In genomic region chr5:64582031-64582430, GRCm38 (mm10) we compare ENCODE assay signal across 18 mouse cellular contexts.
A peak's percentile ranks its signal among the peaks of the same experiment; 100 is the strongest.
DNase-seq lines count a peak whose midpoint lies in the region; ATAC-seq and TF ChIP-seq lines count a peak whose summit lies in the region.
"Had no signal": no experiment of that assay in that cellular context is flagged by ENCODE, and none has a peak within 500 bp of the region (broad histone marks: within the 10 kb centered on the region; RNA-seq: fewer than 3 reads in every experiment).

No protein-coding gene starts in this region.

- H3K79me2 ChIP-seq in heart, adult 2 months (replicated peaks; ENCODE audit: control insufficient read depth, insufficient read depth, low read length) = no peaks in the 10 kb centered on the region
- H3K79me2 ChIP-seq in MEL (ENCODE audit: control insufficient read depth, insufficient read depth, low read length, poor library complexity) = no peaks in the 10 kb centered on the region

- H3K4me3 ChIP-seq in heart, adult 2 months = no peak overlapping the region
- H3K4me3 ChIP-seq in heart, embryonic 13.5 days = no peak overlapping the region
- no peak overlapping the region for H3K4me3 ChIP-seq in kidney, embryonic 15.5 days (replicated peaks)
- no peak overlapping the region for H3K4me3 ChIP-seq in MEL (ENCODE audit: control insufficient read depth in 1 of 2, insufficient read depth in 1 of 2, low read depth in 2 of 2, low read length in 2 of 2)
- H3K4me3 ChIP-seq: embryonic facial prominence, embryonic 10.5 days; embryonic facial prominence, embryonic 12.5 days; forebrain, embryonic 12.5 days had no signal

- TF ChIP-seq CTCF in heart, adult 2 months (IDR thresholded peaks at IDR 0.05) = no peak
- no peak for TF ChIP-seq CTCF in MEL (IDR thresholded peaks at IDR 0.05 in 2 of 3, conservative IDR thresholded peaks at IDR 0.05 in 1 of 3; ENCODE audit: control insufficient read depth in 1 of 3, insufficient read depth in 1 of 3, low read depth in 2 of 3, low read length in 3 of 3, poor library complexity in 1 of 3, severe bottlenecking in 1 of 3)

- WGBS in heart, adult 2 months = 71% methylated on average over 9 of the region's 9 CpGs
- WGBS in heart, embryonic 13.5 days = 62% methylated on average over 9 of the region's 9 CpGs
- WGBS in kidney, embryonic 15.5 days = 72% methylated on average over 9 of the region's 9 CpGs

- no peak overlapping the region for H3K9ac ChIP-seq in heart, adult 2 months (ENCODE audit: low read depth, low read length)
- H3K9ac ChIP-seq in heart, embryonic 13.5 days = no peak overlapping the region
- no peak overlapping the region for H3K9ac ChIP-seq in kidney, embryonic 15.5 days
- H3K9ac ChIP-seq in MEL (ENCODE audit: control insufficient read depth, low read depth, low read length, poor library complexity, severe bottlenecking) = no peak overlapping the region
- H3K9ac ChIP-seq: embryonic facial prominence, embryonic 12.5 days; forebrain, embryonic 12.5 days had no signal

- intact Hi-C loops in heart, adult 2 months (cut with DNase I) = loop anchor here (5.0 kb wide), 2 partner anchors 50 to 195 kb away; no protein-coding TSS in a partner anchor

- TF ChIP-seq RAD21 in MEL (IDR thresholded peaks at IDR 0.05; ENCODE audit: low read depth, low read length) = no peak

- no peaks in the 10 kb centered on the region for H3K27me3 ChIP-seq in heart, adult 2 months (ENCODE audit: control insufficient read depth, insufficient read depth, low read length)
- no peaks in the 10 kb centered on the region for H3K27me3 ChIP-seq in heart, embryonic 13.5 days (replicated peaks)
- H3K27me3 ChIP-seq in kidney, embryonic 15.5 days = no peaks in the 10 kb centered on the region
- no peaks in the 10 kb centered on the region for H3K27me3 ChIP-seq in MEL (ENCODE audit: control insufficient read depth in 1 of 2, insufficient read depth in 2 of 2, low read length in 2 of 2)
- H3K27me3 ChIP-seq: embryonic facial prominence, embryonic 12.5 days; forebrain, embryonic 12.5 days; Patski had no signal

- TF ChIP-seq EP300 in heart, adult 2 months (IDR thresholded peaks at IDR 0.05; ENCODE audit: insufficient read depth, low read depth, low read length) = no peak
- no peak for TF ChIP-seq EP300 in MEL (IDR thresholded peaks at IDR 0.05; ENCODE audit: low read depth in 1 of 2, low read length in 2 of 2)

- DNase-seq in heart, adult 11 months = peak; percentile 80
- no peak for DNase-seq in heart, adult 2 months
- DNase-seq in heart, postnatal 4 days = no peak
- DNase-seq in kidney, postnatal 10 days = no peak
- no peak for DNase-seq in MEL (ENCODE audit: low read depth, low spot score)
- DNase-seq in gastrocnemius, postnatal 25 days = no peak
- DNase-seq: adrenal gland, adult 8-10 months; cerebellum, adult 11-12 months; cerebellum, adult 9-10 months had no signal

- peaks cover 13% of the 10 kb centered on the region for H3K4me1 ChIP-seq in heart, adult 2 months (ENCODE audit: control insufficient read depth, insufficient read depth, low read length)
- peaks cover 56% of the 10 kb centered on the region for H3K4me1 ChIP-seq in heart, embryonic 13.5 days
- H3K4me1 ChIP-seq in kidney, embryonic 15.5 days = peaks cover 49% of the 10 kb centered on the region
- peaks cover 26 to 40% of the 10 kb centered on the region in 2 experiments for H3K4me1 ChIP-seq in MEL (ENCODE audit: control insufficient read depth in 1 of 2, insufficient read depth in 2 of 2, low read length in 2 of 2)

- TF ChIP-seq POLR2A in heart, adult 2 months (IDR thresholded peaks at IDR 0.05; ENCODE audit: insufficient read depth, low read depth, low read length) = no peak
- TF ChIP-seq POLR2A in MEL (IDR thresholded peaks at IDR 0.05; ENCODE audit: control insufficient read depth in 1 of 2, insufficient read depth in 1 of 2, low read depth in 1 of 2, low read length in 2 of 2, poor library complexity in 1 of 2) = no peak

- H3K9me3 ChIP-seq in heart, embryonic 13.5 days = peaks cover 4% of the 10 kb centered on the region; the same call in 1 of the 2 replicates
- 0 out of 2 replicates have a peak, but pooled peaks cover 2% of the 10 kb centered on the region for H3K9me3 ChIP-seq in kidney, embryonic 15.5 days (replicated peaks)
- H3K9me3 ChIP-seq in MEL (replicated peaks; ENCODE audit: insufficient read depth, low read length) = no peaks in the 10 kb centered on the region
- H3K9me3 ChIP-seq: embryonic facial prominence, embryonic 10.5 days; embryonic facial prominence, embryonic 12.5 days; forebrain, embryonic 12.5 days had no signal

- ATAC-seq in heart, embryonic 13.5 days (ENCODE audit: extremely low read depth, insufficient number of reproducible peaks, low FRiP score, low TSS enrichment) = no peak
- ATAC-seq in kidney, embryonic 15.5 days (replicated peaks; ENCODE audit: low FRiP score) = no peak
- ATAC-seq: activated CD4-positive, CD25-positive, alpha-beta regulatory T cell, adult 4 months; forebrain, embryonic 14.5 days; forebrain, embryonic 16.5 days; Patski had no signal

- no peaks in the 10 kb centered on the region for H3K36me3 ChIP-seq in heart, adult 2 months (ENCODE audit: control insufficient read depth, insufficient read depth, low read length)
- no peaks in the 10 kb centered on the region for H3K36me3 ChIP-seq in heart, embryonic 13.5 days
- H3K36me3 ChIP-seq in kidney, embryonic 15.5 days = no peaks in the 10 kb centered on the region
- peaks cover 0 to 35% of the 10 kb centered on the region in 2 experiments; a peak in 2 of 4 replicates for H3K36me3 ChIP-seq in MEL (ENCODE audit: control insufficient read depth in 1 of 2, insufficient read depth in 2 of 2, low read length in 2 of 2)
- H3K36me3 ChIP-seq: embryonic facial prominence, embryonic 10.5 days; embryonic facial prominence, embryonic 12.5 days; forebrain, embryonic 12.5 days had no signal

- H3K27ac ChIP-seq in heart, adult 2 months = no peak overlapping the region
- H3K27ac ChIP-seq in heart, embryonic 13.5 days (replicated peaks) = peak overlapping the region; percentile 86
- H3K27ac ChIP-seq in kidney, embryonic 15.5 days = peak overlapping the region; percentile 89; the same call in 1 of the 2 replicates
- no peak overlapping the region for H3K27ac ChIP-seq in MEL (ENCODE audit: control insufficient read depth, low read depth, low read length)
- H3K27ac ChIP-seq: embryonic facial prominence, embryonic 12.5 days; forebrain, embryonic 12.5 days had no signal

- no peak overlapping the region for H3K4me2 ChIP-seq in heart, embryonic 13.5 days
- H3K4me2 ChIP-seq in kidney, embryonic 15.5 days = no peak overlapping the region
- H3K4me2 ChIP-seq: embryonic facial prominence, embryonic 12.5 days; forebrain, embryonic 12.5 days had no signal

TF ChIP-seq in MEL, 35 proteins besides CTCF, POLR2A, EP300 and RAD21:
- TF ChIP-seq RCOR1 (IDR thresholded peaks at IDR 0.05; ENCODE audit: low read depth, low read length) (0 out of 2 replicates have a peak, but pooled peaks have one; percentile 7), MXI1 (IDR thresholded peaks at IDR 0.05; ENCODE audit: low read depth, low read length) (no peak)

Comparison
In these comparisons a context has a peak if more than half of its experiments do, and no peak if none do; other contexts are left out.
1. H3K27ac ChIP-seq: peak in heart, embryonic 13.5 days (single experiment) and kidney, embryonic 15.5 days (single experiment); none in heart, adult 2 months (single experiment) and MEL (single experiment).